Mouse (Mus musculus) megakaryocyte, embryonic 14.5 days (primary cell): Measurements from ENCODE around the gene Kiss1r. TPM values are rescaled to one million over a fixed set of nuclear protein-coding genes. Genes with fewer than 3 reads are reported as not detected.
"Not testable (repeated sequence)": the region's sequence is repeated elsewhere in the genome, so short reads cannot be mapped to it uniquely, and the experiment has no call there.

Source experiments
- H3K27me3 ChIP-seq: replicated peaks from 2 replicates; pipeline ENCODE3; 2012; ENCODE audit warnings: inconsistent platforms
- H3K36me3 ChIP-seq: replicated peaks from 2 replicates; pipeline ENCODE3; 2012; ENCODE audit warnings: low read length, inconsistent platforms, mixed read lengths
- H3K4me1 ChIP-seq: 2 replicates; pipeline ENCODE4 v1.6.1; 2012; ENCODE audit warnings: inconsistent platforms
- H3K4me3 ChIP-seq: replicated peaks from 2 replicates; pipeline ENCODE3; 2012; ENCODE audit warnings: moderate library complexity, mild to moderate bottlenecking, inconsistent platforms
- H3K9me3 ChIP-seq: 2 replicates; pipeline ENCODE4 v1.6.1; 2012; ENCODE audit warnings: inconsistent platforms
- FLI1 ChIP-seq: IDR thresholded peaks from 2 replicates; pipeline ENCODE4 v1.6.1; 2012; ENCODE audit warnings: low read length, inconsistent platforms, mixed read lengths
- GATA1 ChIP-seq: IDR thresholded peaks from 3 replicates; pipeline ENCODE4 v1.6.1; 2012; ENCODE audit warnings: mixed read lengths, low read length, inconsistent platforms, borderline replicate concordance
- polyA plus RNA-seq: library from polyadenylated mRNA; stranded (reverse); fragments of >175 nt; gene quantifications from 2 replicates; pipeline ENCODE4 v1.2.3, GENCODE M21; 2012; ENCODE audit warnings: low replicate concordance; ENCODE audit not compliant: insufficient read depth

Gene Kiss1r
- polyA plus RNA-seq, 1 experiment, result 4.5 TPM

GRCm38 (mm10) chr10:79953946-79954345 is 37.2 kb downstream of the Kiss1r start:
- Histone ChIP-seq H3K4me3 (no peak overlapping the region), H3K9me3 (no peaks in the 10 kb centered on the region), H3K4me1 (peaks cover 52% of the 10 kb centered on the region), H3K36me3 (peaks cover 51% of the 10 kb centered on the region), H3K27me3 (no peaks in the 10 kb centered on the region)
- TF ChIP-seq FLI1 (no peak), GATA1 (no peak)

- Histone ChIP-seq H3K27me3 (no peaks in the 10 kb centered on the region), H3K4me1 (peaks cover 53% of the 10 kb centered on the region), H3K9me3 (no peaks in the 10 kb centered on the region), H3K36me3 (peaks cover 34% of the 10 kb centered on the region), H3K4me3 (no peak overlapping the region)
- TF ChIP-seq GATA1 (no peak), FLI1 (no peak)
These were observed 38.9 kb downstream of the Kiss1r start for GRCm38 (mm10) chr10:79955691-79956090.

GRCm38 (mm10) chr10:79956643-79957154 is 39.9 kb downstream of the Kiss1r start:
- TF ChIP-seq GATA1 (no peak), FLI1 (no peak)
- H3K4me1 ChIP-seq, result peaks cover 63% of the 10 kb centered on the region
- H3K4me3 ChIP-seq, result no peak overlapping the region
- peaks cover 28% of the 10 kb centered on the region for H3K36me3 ChIP-seq
- H3K27me3 ChIP-seq, result no peaks in the 10 kb centered on the region
- H3K9me3 ChIP-seq, result no peaks in the 10 kb centered on the region

- peak overlapping the region; percentile 92 for H3K4me3 ChIP-seq
These were observed 41.5 kb downstream of the Kiss1r start for GRCm38 (mm10) chr10:79958140-79958816.

GRCm38 (mm10) chr10:79959412-79959811 is 42.6 kb downstream of the Kiss1r start:
- Histone ChIP-seq H3K36me3 (peaks cover 27% of the 10 kb centered on the region), H3K4me3 (peak overlapping the region; percentile 90), H3K4me1 (peaks cover 52% of the 10 kb centered on the region)
- not testable (repeated sequence) for H3K9me3 ChIP-seq, H3K27me3 ChIP-seq

More at GRCm38 (mm10) chr10:79958140-79958816, 41.5 kb downstream of the Kiss1r start:
- H3K9me3 ChIP-seq, result no peaks in the 10 kb centered on the region
- no peaks in the 10 kb centered on the region for H3K27me3 ChIP-seq
- peaks cover 25% of the 10 kb centered on the region for H3K36me3 ChIP-seq
- no peak for TF ChIP-seq GATA1
- no peak for TF ChIP-seq FLI1
- peaks cover 62% of the 10 kb centered on the region for H3K4me1 ChIP-seq

GRCm38 (mm10) chr10:79959847-79960601 is 43.3 kb downstream of the Kiss1r start, which contains the start of gene Wdr18:
Wdr18 (plus strand) TSS chr10:79960152.
- TF ChIP-seq GATA1 (no peak), FLI1 (no peak)
- Histone ChIP-seq H3K36me3 (peaks cover 33% of the 10 kb centered on the region), H3K4me1 (peaks cover 54% of the 10 kb centered on the region), H3K27me3 (no peaks in the 10 kb centered on the region), H3K4me3 (peak within 1 kb of the TSS; percentile 97), H3K9me3 (no peaks in the 10 kb centered on the region)

GRCm38 (mm10) chr10:79960671-79961294 is 44.0 kb downstream of the Kiss1r start:
- peaks cover 41% of the 10 kb centered on the region for H3K36me3 ChIP-seq
- no peak for TF ChIP-seq FLI1
- TF ChIP-seq GATA1, result no peak
- peak overlapping the region; percentile 97 for H3K4me3 ChIP-seq
- H3K9me3 ChIP-seq, result no peaks in the 10 kb centered on the region
- peaks cover 46% of the 10 kb centered on the region for H3K4me1 ChIP-seq
- no peaks in the 10 kb centered on the region for H3K27me3 ChIP-seq

GRCm38 (mm10) chr10:79964727-79965126 is 48.0 kb downstream of the Kiss1r start:
- no peak for TF ChIP-seq FLI1
- no peak for TF ChIP-seq GATA1
- H3K9me3 ChIP-seq, result no peaks in the 10 kb centered on the region
- H3K4me1 ChIP-seq, result peaks cover 47% of the 10 kb centered on the region
- peaks cover 6% of the 10 kb centered on the region for H3K27me3 ChIP-seq
- H3K36me3 ChIP-seq, result peaks cover 74% of the 10 kb centered on the region
- no peak overlapping the region for H3K4me3 ChIP-seq

- Histone ChIP-seq H3K4me1 (peaks cover 46% of the 10 kb centered on the region), H3K27me3 (peaks cover 10% of the 10 kb centered on the region), H3K9me3 (no peaks in the 10 kb centered on the region), H3K36me3 (peaks cover 74% of the 10 kb centered on the region), H3K4me3 (no peak overlapping the region)
- TF ChIP-seq FLI1 (no peak), GATA1 (no peak)
These were observed 48.6 kb downstream of the Kiss1r start for GRCm38 (mm10) chr10:79965325-79965724.

GRCm38 (mm10) chr10:79966886-79967400 is 50.2 kb downstream of the Kiss1r start:
- peaks cover 45% of the 10 kb centered on the region for H3K4me1 ChIP-seq
- H3K27me3 ChIP-seq, result peaks cover 26% of the 10 kb centered on the region
- peaks cover 70% of the 10 kb centered on the region for H3K36me3 ChIP-seq
- H3K9me3 ChIP-seq, result no peaks in the 10 kb centered on the region
- TF ChIP-seq GATA1 (no peak), FLI1 (no peak)
- no peak overlapping the region for H3K4me3 ChIP-seq
